Mouse (Mus musculus): ENCODE measurements at regions not wholly inside any gene's neighbourhood (a gene's known extent, or its start where the extent isn't known, plus 50 kb on each side); places are given as distances from the start of the nearest gene placed in this dataset.

- peak overlapping the region; percentile 48 for H3K4me2 ChIP-seq (ENCODE audit: low read length)
- H3K9ac ChIP-seq (replicated peaks; ENCODE audit: low read length), result peak overlapping the region; percentile 21; the same call in 1 of the 2 replicates
- peaks cover 10% of the 10 kb centered on the region; the same call in 1 of the 2 replicates for H3K4me1 ChIP-seq (ENCODE audit: control insufficient read depth, insufficient read depth, low read length)
- peaks cover 39% of the 10 kb centered on the region for H3K27me3 ChIP-seq (ENCODE audit: control insufficient read depth, insufficient read depth, low read length)
- 0 out of 2 replicates have a peak overlapping the region, but pooled peaks have one; percentile 7 for H3K4me3 ChIP-seq (replicated peaks; ENCODE audit: low read depth, low read length)
- H3K9me3 ChIP-seq (ENCODE audit: control insufficient read depth, low read length), result no peaks in the 10 kb centered on the region
- ATAC-seq (ENCODE audit: low FRiP score, low TSS enrichment) (peak; percentile 75; the same call in 1 of the 2 replicates), DNase-seq (peak; percentile 66)
- WGBS, result 6% methylated on average over 8 of the region's 8 CpGs
- no peak overlapping the region for H3K27ac ChIP-seq (replicated peaks; ENCODE audit: low read depth, low read length)
- H3K36me3 ChIP-seq (ENCODE audit: control insufficient read depth, insufficient read depth, low read length), result no peaks in the 10 kb centered on the region
Measured at GRCm38 (mm10) chr8:79828763-79829542, 117.3 kb downstream of the Anapc10 start.

GRCm38 (mm10) chr8:79829543-79829890 lies 117.9 kb downstream of the Anapc10 start:
- ATAC-seq (ENCODE audit: low FRiP score, low TSS enrichment) (peak; percentile 38; the same call in 1 of the 2 replicates), DNase-seq (no peak)
- no peak overlapping the region for H3K27ac ChIP-seq (replicated peaks; ENCODE audit: low read depth, low read length)
- 0 out of 2 replicates have a peak overlapping the region, but pooled peaks have one; percentile 7 for H3K4me3 ChIP-seq (replicated peaks; ENCODE audit: low read depth, low read length)
- H3K9ac ChIP-seq (replicated peaks; ENCODE audit: low read length), result peak overlapping the region; percentile 21; the same call in 1 of the 2 replicates
- no peaks in the 10 kb centered on the region for H3K36me3 ChIP-seq (ENCODE audit: control insufficient read depth, insufficient read depth, low read length)
- H3K4me2 ChIP-seq (ENCODE audit: low read length), result peak overlapping the region; percentile 48
- WGBS, result 6% methylated on average over 11 of the region's 11 CpGs
- H3K27me3 ChIP-seq (ENCODE audit: control insufficient read depth, insufficient read depth, low read length), result peaks cover 39% of the 10 kb centered on the region
- no peaks in the 10 kb centered on the region for H3K9me3 ChIP-seq (ENCODE audit: control insufficient read depth, low read length)
- H3K4me1 ChIP-seq (ENCODE audit: control insufficient read depth, insufficient read depth, low read length), result peaks cover 10% of the 10 kb centered on the region; the same call in 1 of the 2 replicates

DNA sequence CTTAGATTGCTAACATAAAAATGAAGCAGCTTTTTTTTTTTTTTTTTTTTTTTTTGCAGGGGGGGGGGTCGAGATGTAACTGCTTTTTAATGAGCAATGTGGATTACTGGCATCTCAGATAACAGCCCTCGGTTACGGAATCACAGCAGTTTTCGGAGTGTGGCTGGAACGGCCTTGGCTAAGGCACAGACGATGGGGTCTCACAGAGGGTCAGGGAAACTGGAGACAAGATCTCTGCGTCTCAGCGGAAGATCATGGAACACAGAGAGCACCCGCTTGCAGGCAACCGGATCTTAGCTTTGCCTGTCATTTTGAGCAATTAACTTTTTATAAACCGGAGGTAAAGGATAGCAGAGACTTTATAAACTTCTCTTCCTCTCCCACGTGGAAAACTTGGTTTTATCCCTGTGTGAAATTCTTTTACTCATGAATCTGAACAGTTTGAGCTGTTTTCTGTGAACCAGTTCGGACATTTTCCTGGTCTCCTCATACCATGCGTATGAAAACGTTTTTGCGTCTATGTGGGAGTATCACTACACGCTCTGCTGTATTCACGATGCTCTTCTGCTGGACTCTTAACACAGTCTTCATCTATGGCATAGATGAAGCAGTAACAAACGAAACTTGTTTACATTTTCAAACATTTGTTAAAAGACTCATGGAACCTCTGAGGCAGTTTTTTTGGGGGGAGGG lies 118.5 kb downstream of the Anapc10 start:
- ATAC-seq (ENCODE audit: low FRiP score, low TSS enrichment), result no peak

DNA sequence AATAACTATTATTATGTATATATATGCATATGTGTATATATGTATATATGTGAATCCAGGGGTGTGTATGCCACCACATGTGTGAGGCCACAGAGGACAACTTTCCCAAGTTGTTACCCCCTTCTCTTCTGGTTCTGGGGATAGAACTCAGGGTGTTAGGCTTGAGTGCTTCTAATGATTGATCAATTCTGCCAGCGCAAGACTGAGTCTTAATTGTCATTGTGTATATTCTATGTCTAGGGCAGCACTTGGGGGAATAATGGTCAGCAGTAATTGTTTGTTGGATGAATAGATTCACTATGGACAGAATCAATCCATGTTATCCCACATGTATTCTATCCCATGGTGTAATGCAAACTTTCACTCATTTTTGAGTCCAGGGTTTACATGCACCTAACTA lies 127.3 kb downstream of the Anapc10 start:
- Histone ChIP-seq H3K27me3 (ENCODE audit: control insufficient read depth, insufficient read depth, low read length) (no peaks in the 10 kb centered on the region), H3K4me3 (replicated peaks; ENCODE audit: low read depth, low read length) (no peak overlapping the region), H3K36me3 (ENCODE audit: control insufficient read depth, insufficient read depth, low read length) (no peaks in the 10 kb centered on the region), H3K9me3 (ENCODE audit: control insufficient read depth, low read length) (no peaks in the 10 kb centered on the region), H3K4me2 (ENCODE audit: low read length) (no peak overlapping the region), H3K4me1 (ENCODE audit: control insufficient read depth, insufficient read depth, low read length) (no peaks in the 10 kb centered on the region), H3K9ac (replicated peaks; ENCODE audit: low read length) (no peak overlapping the region), H3K27ac (replicated peaks; ENCODE audit: low read depth, low read length) (no peak overlapping the region)
- ATAC-seq (ENCODE audit: low FRiP score, low TSS enrichment), result no peak
- WGBS, result 84% methylated on average over 1 of the region's 1 CpGs
- no peak for DNase-seq

More for the DNA sequence above, 118.5 kb downstream of the Anapc10 start:
- no peak overlapping the region for H3K9ac ChIP-seq (replicated peaks; ENCODE audit: low read length)
- no peaks in the 10 kb centered on the region for H3K36me3 ChIP-seq (ENCODE audit: control insufficient read depth, insufficient read depth, low read length)
- H3K27me3 ChIP-seq (ENCODE audit: control insufficient read depth, insufficient read depth, low read length), result peaks cover 39% of the 10 kb centered on the region
- WGBS, result 47% methylated on average over 19 of the region's 19 CpGs
- H3K4me1 ChIP-seq (ENCODE audit: control insufficient read depth, insufficient read depth, low read length), result peaks cover 10% of the 10 kb centered on the region; the same call in 1 of the 2 replicates
- H3K4me2 ChIP-seq (ENCODE audit: low read length), result peak overlapping the region; percentile 48; the same call in 1 of the 2 replicates
- H3K9me3 ChIP-seq (ENCODE audit: control insufficient read depth, low read length), result no peaks in the 10 kb centered on the region
- H3K4me3 ChIP-seq (replicated peaks; ENCODE audit: low read depth, low read length), result 0 out of 2 replicates have a peak overlapping the region, but pooled peaks have one; percentile 7
- peak; percentile 12 for DNase-seq
- no peak overlapping the region for H3K27ac ChIP-seq (replicated peaks; ENCODE audit: low read depth, low read length)

DNA sequence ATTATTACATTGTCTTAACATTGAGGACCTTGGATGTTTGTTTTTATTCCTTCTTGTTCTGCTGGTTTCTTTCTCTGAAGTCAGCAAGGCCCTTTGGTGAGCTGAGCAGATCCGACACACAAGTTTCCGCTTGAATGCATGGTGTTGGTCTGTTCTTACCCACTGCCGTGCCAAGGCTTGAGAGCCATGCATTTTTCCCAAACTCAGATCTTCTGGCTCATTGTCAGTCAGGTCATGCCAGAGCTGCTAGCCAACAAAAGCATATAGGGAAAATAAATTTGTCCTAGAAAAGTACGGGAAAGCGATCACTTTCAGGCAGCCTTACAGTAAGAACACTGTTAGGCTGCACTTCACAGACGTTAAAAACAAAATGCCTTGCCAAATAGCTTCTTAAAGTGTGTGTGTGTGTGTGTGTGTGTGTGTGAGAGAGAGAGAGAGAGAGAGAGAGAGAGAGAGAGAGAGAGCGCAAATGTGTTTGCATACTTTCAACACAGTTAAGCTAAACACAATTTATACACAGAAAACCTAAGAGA lies 138.4 kb downstream of the Anapc10 start:
- H3K4me3 ChIP-seq (replicated peaks; ENCODE audit: low read depth, low read length), result no peak overlapping the region
- H3K9me3 ChIP-seq (ENCODE audit: control insufficient read depth, low read length), result no peaks in the 10 kb centered on the region
- no peak overlapping the region for H3K9ac ChIP-seq (replicated peaks; ENCODE audit: low read length)
- DNase-seq (peak; percentile 26), ATAC-seq (ENCODE audit: low FRiP score, low TSS enrichment) (no peak; the same call in 1 of the 2 replicates)
- H3K4me1 ChIP-seq (ENCODE audit: control insufficient read depth, insufficient read depth, low read length), result no peaks in the 10 kb centered on the region
- H3K27ac ChIP-seq (replicated peaks; ENCODE audit: low read depth, low read length), result no peak overlapping the region
- H3K27me3 ChIP-seq (ENCODE audit: control insufficient read depth, insufficient read depth, low read length), result no peaks in the 10 kb centered on the region
- no peaks in the 10 kb centered on the region for H3K36me3 ChIP-seq (ENCODE audit: control insufficient read depth, insufficient read depth, low read length)
- no peak overlapping the region for H3K4me2 ChIP-seq (ENCODE audit: low read length)
- 66% methylated on average over 7 of the region's 7 CpGs for WGBS

DNA sequence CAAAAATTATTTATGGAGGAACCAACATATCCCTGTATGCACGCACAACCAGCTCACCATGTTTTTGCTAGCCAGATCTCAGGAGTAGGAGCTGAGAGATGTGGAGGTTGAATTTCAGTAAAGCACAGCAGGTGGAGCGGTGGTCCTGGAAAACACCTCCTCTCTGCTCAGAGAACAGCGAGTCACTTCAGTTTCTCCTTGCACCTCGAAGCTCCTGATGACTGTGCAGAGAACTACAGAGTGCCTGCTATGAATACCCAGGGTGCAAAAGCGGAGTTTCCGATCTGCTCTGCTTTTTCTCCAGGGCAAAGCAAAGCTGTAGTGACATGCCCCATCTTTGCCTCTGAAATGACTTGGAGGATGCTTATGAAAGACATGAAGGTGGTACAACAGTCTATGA lies 138.9 kb downstream of the Anapc10 start:
- Histone ChIP-seq H3K4me3 (replicated peaks; ENCODE audit: low read depth, low read length) (no peak overlapping the region), H3K4me2 (ENCODE audit: low read length) (no peak overlapping the region), H3K4me1 (ENCODE audit: control insufficient read depth, insufficient read depth, low read length) (no peaks in the 10 kb centered on the region), H3K9ac (replicated peaks; ENCODE audit: low read length) (no peak overlapping the region), H3K9me3 (ENCODE audit: control insufficient read depth, low read length) (no peaks in the 10 kb centered on the region), H3K27me3 (ENCODE audit: control insufficient read depth, insufficient read depth, low read length) (no peaks in the 10 kb centered on the region), H3K27ac (replicated peaks; ENCODE audit: low read depth, low read length) (no peak overlapping the region), H3K36me3 (ENCODE audit: control insufficient read depth, insufficient read depth, low read length) (no peaks in the 10 kb centered on the region)
- WGBS, result 80% methylated on average over 6 of the region's 6 CpGs
- DNase-seq, result no peak
- ATAC-seq (ENCODE audit: low FRiP score, low TSS enrichment), result no peak

- DNase-seq (no peak), ATAC-seq (ENCODE audit: low FRiP score, low TSS enrichment) (no peak)
- Histone ChIP-seq H3K9ac (replicated peaks; ENCODE audit: low read length) (no peak overlapping the region), H3K27me3 (ENCODE audit: control insufficient read depth, insufficient read depth, low read length) (no peaks in the 10 kb centered on the region), H3K4me3 (replicated peaks; ENCODE audit: low read depth, low read length) (no peak overlapping the region), H3K4me2 (ENCODE audit: low read length) (no peak overlapping the region), H3K9me3 (ENCODE audit: control insufficient read depth, low read length) (no peaks in the 10 kb centered on the region), H3K36me3 (ENCODE audit: control insufficient read depth, insufficient read depth, low read length) (no peaks in the 10 kb centered on the region), H3K4me1 (ENCODE audit: control insufficient read depth, insufficient read depth, low read length) (no peaks in the 10 kb centered on the region), H3K27ac (replicated peaks; ENCODE audit: low read depth, low read length) (no peak overlapping the region)
- WGBS, result 79% methylated on average over 7 of the region's 7 CpGs
Measured at GRCm38 (mm10) chr8:79872416-79873077, 160.9 kb downstream of the Anapc10 start.

DNA sequence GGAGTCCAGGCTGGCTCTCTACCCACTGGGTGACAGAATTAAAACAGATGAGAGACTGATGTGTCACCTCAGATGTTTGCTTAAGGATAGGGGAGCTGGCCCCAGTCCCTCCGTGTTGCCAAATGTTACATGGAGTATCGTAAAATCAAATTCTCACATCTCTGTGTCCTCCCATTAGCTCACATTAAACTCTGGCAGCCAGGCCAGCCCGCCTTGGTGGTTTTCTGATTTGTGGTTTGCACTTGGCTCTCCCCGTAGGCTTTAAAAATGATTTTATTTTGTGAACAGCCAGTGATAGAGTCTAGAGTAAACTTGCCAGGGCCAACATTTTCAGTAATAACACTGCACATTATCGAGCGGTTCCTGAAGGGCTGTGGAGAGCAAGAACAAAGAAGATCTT lies 149.8 kb downstream of the Hhip start:
- 60% methylated on average over 6 of the region's 6 CpGs for WGBS
- H3K36me3 ChIP-seq (ENCODE audit: control insufficient read depth, insufficient read depth, low read length), result no peaks in the 10 kb centered on the region
- no peaks in the 10 kb centered on the region for H3K27me3 ChIP-seq (ENCODE audit: control insufficient read depth, insufficient read depth, low read length)
- DNase-seq, result no peak
- no peak overlapping the region for H3K27ac ChIP-seq (replicated peaks; ENCODE audit: low read depth, low read length)
- H3K4me3 ChIP-seq (replicated peaks; ENCODE audit: low read depth, low read length), result no peak overlapping the region
- no peak overlapping the region for H3K4me2 ChIP-seq (ENCODE audit: low read length)
- no peak for ATAC-seq (ENCODE audit: low FRiP score, low TSS enrichment)
- no peaks in the 10 kb centered on the region for H3K4me1 ChIP-seq (ENCODE audit: control insufficient read depth, insufficient read depth, low read length)
- no peaks in the 10 kb centered on the region for H3K9me3 ChIP-seq (ENCODE audit: control insufficient read depth, low read length)
- no peak overlapping the region for H3K9ac ChIP-seq (replicated peaks; ENCODE audit: low read length)

Measured in midbrain, embryonic 14.5 days (tissue).